Mouse (Mus musculus): ENCODE data around the gene Prkcq.
"Not testable (repeated sequence)": the region's sequence is repeated elsewhere in the genome, so short reads cannot be mapped to it uniquely, and the experiment has no call there.

Gene Prkcq

GRCm38 (mm10) chr2:11338931-11339839 lies 167.3 kb downstream of the Prkcq start:
- in situ Hi-C loops (cut with MboI, MseI), result loop anchor here in 1 of 2 experiments (5.0 to 10.0 kb wide), 2 partner anchors 93 to 196 kb away; no protein-coding TSS in a partner anchor

- in situ Hi-C loops (cut with MboI, MseI), result no loop called here
These were observed 172.8 kb downstream of the Prkcq start for GRCm38 (mm10) chr2:11344691-11345090.

GRCm38 (mm10) chr2:11346419-11346818 lies 174.5 kb downstream of the Prkcq start:
- in situ Hi-C loops (cut with MboI, MseI), result not testable (repeated sequence)

GRCm38 (mm10) chr2:11347791-11348190 lies 175.9 kb downstream of the Prkcq start:
- in situ Hi-C loops (cut with MboI, MseI), result no loop called here

Data from T-helper 17 cell (primary cell).